Mouse (Mus musculus) heart, embryonic 14.5 days (tissue): ENCODE measurements around the gene Atp1b1. TPM values are rescaled to one million over a fixed set of nuclear protein-coding genes. Genes with fewer than 3 reads are reported as not detected.

ENCODE experiments used
- ATAC-seq: fragments of 200-750 bp; cut with Nextera tagmentation; 2 replicates; pipeline ENCODE4 v1.8.0; 2017; ENCODE audit warnings: low read depth, moderate TSS enrichment; ENCODE audit not compliant: insufficient number of reproducible peaks, insufficient read depth, low FRiP score
- H3K27ac ChIP-seq, 2 experiments: fragments of 200-500 bp in 1 of 2; fragments of 300-500 bp in 1 of 2; sonication (generic) in 1 of 2; replicated peaks in 1 of 2; 2 replicates each; pipeline ENCODE4 v1.5.1; 2012 to 2014; ENCODE audit warnings: low read depth in 2 of 2, low read length in 2 of 2, control low read depth in 1 of 2, mild to moderate bottlenecking in 1 of 2, mixed read lengths in 1 of 2; ENCODE audit not compliant: control insufficient read depth in 1 of 2, insufficient read depth in 1 of 2
- H3K27me3 ChIP-seq: fragments of 300-500 bp; sonication (generic); 2 replicates; pipeline ENCODE4 v1.6.1; 2014; ENCODE audit warnings: mild to moderate bottlenecking, low read length, control low read depth; ENCODE audit not compliant: control insufficient read depth, insufficient read depth
- H3K36me3 ChIP-seq: fragments of 300-500 bp; sonication (generic); 2 replicates; pipeline ENCODE4 v1.6.1; 2014; ENCODE audit warnings: mild to moderate bottlenecking, control low read depth, low read length, mixed read lengths; ENCODE audit not compliant: control insufficient read depth, insufficient read depth
- H3K4me1 ChIP-seq, 2 experiments: fragments of 200-500 bp in 1 of 2; fragments of 300-500 bp in 1 of 2; sonication (generic) in 1 of 2; 2 replicates each; pipeline ENCODE4 v1.6.1; 2012 to 2014; ENCODE audit warnings: low read length in 2 of 2, control low read depth in 1 of 2, mixed read lengths in 1 of 2; ENCODE audit not compliant: control insufficient read depth in 2 of 2, insufficient read depth in 2 of 2
- H3K4me2 ChIP-seq: fragments of 300-500 bp; sonication (generic); 2 replicates; pipeline ENCODE4 v1.6.1; 2014; ENCODE audit warnings: mild to moderate bottlenecking, low read length
- H3K4me3 ChIP-seq, 2 experiments: fragments of 200-500 bp in 1 of 2; fragments of 300-500 bp in 1 of 2; sonication (generic) in 1 of 2; 2 replicates each; pipeline ENCODE4 v1.5.1; 2012 to 2014; ENCODE audit warnings: low read length in 2 of 2, mild to moderate bottlenecking in 2 of 2, control low read depth in 1 of 2, low read depth in 1 of 2, moderate library complexity in 1 of 2; ENCODE audit not compliant: control insufficient read depth in 1 of 2, insufficient read depth in 1 of 2
- H3K9ac ChIP-seq: fragments of 300-500 bp; sonication (generic); 2 replicates; pipeline ENCODE4 v1.6.1; 2014; ENCODE audit warnings: mild to moderate bottlenecking, low read length
- H3K9me3 ChIP-seq: fragments of 300-500 bp; sonication (generic); 2 replicates; pipeline ENCODE4 v1.6.1; 2016; ENCODE audit warnings: low read length, control low read depth; ENCODE audit not compliant: control insufficient read depth
- WGBS: fragments of 180-500 bp; shearing (Covaris S2); extraction: QIAGEN DNeasy Blood & Tissue Kit; methylation state at CpG from one replicate; pipeline ENCODE4 v1.1.7; 2014; 5-methylcytosine and 5-hydroxymethylcytosine counted together
- polyA plus RNA-seq: library from polyadenylated mRNA; unstranded; fragments of >200 nt; fragmentation: Nextera tagmentation; extraction: Ambion mirVana; gene quantifications from 2 replicates; pipeline ENCODE4 v1.2.1, GENCODE M21; 2014

Gene Atp1b1
- polyA plus RNA-seq, 1 experiment from 2014 or later = 303 TPM

DNA sequence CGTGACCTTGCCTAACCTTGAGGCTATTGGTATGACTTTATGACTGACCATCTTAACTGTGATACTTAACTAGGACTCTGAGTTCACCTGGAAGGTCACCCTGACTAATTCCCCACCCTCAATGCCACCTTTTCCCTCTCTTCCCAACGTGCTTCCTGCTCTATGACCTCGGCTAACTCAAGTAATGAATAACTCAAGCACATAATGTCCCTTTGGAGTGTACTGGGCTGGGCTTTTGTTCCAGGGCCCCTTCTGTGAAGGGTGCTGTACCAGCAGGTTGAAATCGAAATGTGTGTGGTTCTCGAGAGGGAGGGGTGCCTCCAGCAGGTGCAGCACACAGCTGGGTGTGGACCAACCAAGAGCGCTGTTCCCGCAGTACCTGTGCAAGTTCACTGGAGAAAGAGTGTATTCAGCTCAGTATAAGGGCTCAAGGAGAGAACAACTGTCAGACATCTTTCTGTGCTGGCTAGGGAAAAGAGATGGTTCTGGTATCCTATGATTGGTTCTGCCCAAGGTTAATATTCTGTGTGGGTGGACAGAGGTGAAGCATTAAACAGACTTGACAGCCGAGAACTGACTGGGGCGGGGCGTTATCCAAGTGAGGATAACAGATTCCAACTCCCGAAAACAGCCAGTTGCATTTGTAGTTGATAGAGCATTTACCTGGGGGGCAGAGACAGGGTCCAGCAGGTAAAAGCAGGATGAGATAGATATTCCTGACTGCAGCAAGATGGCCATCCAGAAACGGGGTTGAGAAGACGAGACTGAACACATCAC, 3.0 kb upstream of the Atp1b1 start:
- no peaks in the 10 kb centered on the region for H3K36me3 ChIP-seq
- peaks cover 21 to 37% of the 10 kb centered on the region in 2 experiments for H3K4me1 ChIP-seq
- peak overlapping the region; percentile 12 to 14; a peak in 3 of 4 replicates for H3K4me3 ChIP-seq
- peak overlapping the region; percentile 55 for H3K4me2 ChIP-seq
- peak overlapping the region; percentile 86 to 89 for H3K27ac ChIP-seq
- 56% methylated on average over 13 of the region's 13 CpGs for WGBS
- ATAC-seq = no peak
- H3K9ac ChIP-seq = peak overlapping the region; percentile 57
- no peaks in the 10 kb centered on the region; the same call in 1 of the 2 replicates for H3K27me3 ChIP-seq
- H3K9me3 ChIP-seq = no peaks in the 10 kb centered on the region

DNA sequence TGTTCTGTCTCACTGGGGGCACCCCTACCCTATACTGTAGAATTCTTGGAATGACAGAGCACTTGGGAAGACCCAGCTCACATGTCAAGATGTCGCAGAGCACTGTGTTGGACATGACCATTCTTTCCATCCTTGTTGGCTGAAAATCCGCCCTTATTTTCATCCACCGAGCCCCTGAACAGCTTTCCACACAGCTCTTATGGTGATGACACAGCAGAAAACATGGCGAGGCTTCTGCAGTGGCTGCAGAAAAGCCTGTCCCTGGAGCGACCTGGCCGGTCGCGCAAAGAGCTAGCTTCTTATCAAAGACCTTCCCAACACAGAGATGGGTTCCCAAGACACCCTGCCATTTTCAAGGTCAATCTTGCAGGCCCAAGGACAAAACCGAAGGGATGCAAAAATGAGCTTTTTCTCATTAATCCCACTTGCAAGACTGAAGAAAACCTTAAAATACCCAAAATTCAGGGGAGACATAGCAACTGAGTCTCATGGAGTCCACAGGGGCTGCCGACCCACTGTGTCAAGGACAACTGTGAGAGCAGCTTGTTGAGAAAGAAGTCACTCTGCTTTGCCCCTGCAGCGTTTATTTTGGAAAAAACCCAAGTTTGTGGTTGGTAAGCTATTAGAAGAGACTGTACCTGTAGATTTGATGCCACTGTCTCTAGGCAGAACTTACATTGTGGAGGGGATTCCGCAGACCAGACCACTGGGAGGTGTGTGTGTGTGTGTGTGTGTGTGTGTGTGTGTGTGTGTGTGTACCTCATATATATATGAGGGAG, 1.2 kb upstream of the Atp1b1 start:
- H3K4me3 ChIP-seq = peak overlapping the region; percentile 69 to 92

DNA sequence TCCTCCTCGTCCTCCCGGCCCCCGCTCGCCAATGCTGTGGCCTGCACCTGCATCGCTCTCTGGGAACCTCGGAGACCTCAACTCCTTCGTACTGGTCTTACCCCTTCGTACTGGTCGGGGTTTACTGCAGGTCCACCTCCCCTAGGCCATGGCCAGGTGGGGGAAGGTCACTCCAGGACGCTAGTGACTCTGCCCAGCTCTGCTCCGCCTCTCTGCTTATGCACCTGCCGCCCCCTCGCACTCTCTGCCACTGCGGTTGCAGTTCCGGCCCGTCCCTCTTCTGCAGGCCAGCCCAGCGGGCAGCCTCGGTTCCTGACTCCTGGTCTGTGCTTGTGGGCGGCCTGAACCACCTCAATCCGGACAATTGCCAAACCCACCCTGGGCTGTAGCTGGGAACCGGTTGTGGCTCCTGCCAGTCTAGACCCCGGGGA, 481 bp upstream of the Atp1b1 start:
- peak; percentile 45 for ATAC-seq
- peak overlapping the region; percentile 92 to 97 for H3K27ac ChIP-seq
- no peaks in the 10 kb centered on the region for H3K9me3 ChIP-seq
- H3K9ac ChIP-seq = peak overlapping the region; percentile 99
- H3K4me3 ChIP-seq = peak overlapping the region; percentile 69 to 92
- H3K4me2 ChIP-seq = peak overlapping the region; percentile 80
- no peaks in the 10 kb centered on the region; the same call in 1 of the 2 replicates for H3K27me3 ChIP-seq
- peaks cover 6% of the 10 kb centered on the region for H3K36me3 ChIP-seq
- peaks cover 21 to 50% of the 10 kb centered on the region in 2 experiments for H3K4me1 ChIP-seq
- 2% methylated on average over 22 of the region's 22 CpGs for WGBS

More for the DNA sequence above, 1.2 kb upstream of the Atp1b1 start:
- H3K27me3 ChIP-seq = no peaks in the 10 kb centered on the region; the same call in 1 of the 2 replicates
- ATAC-seq = no peak
- 34% methylated on average over 12 of the region's 12 CpGs for WGBS
- 0 out of 2 replicates have a peak, but pooled peaks cover 2% of the 10 kb centered on the region for H3K36me3 ChIP-seq
- H3K4me1 ChIP-seq = peaks cover 21 to 45% of the 10 kb centered on the region in 2 experiments
- H3K9me3 ChIP-seq = no peaks in the 10 kb centered on the region
- peak overlapping the region; percentile 99 for H3K9ac ChIP-seq
- peak overlapping the region; percentile 92 to 97 for H3K27ac ChIP-seq
- H3K4me2 ChIP-seq = peak overlapping the region; percentile 80

DNA sequence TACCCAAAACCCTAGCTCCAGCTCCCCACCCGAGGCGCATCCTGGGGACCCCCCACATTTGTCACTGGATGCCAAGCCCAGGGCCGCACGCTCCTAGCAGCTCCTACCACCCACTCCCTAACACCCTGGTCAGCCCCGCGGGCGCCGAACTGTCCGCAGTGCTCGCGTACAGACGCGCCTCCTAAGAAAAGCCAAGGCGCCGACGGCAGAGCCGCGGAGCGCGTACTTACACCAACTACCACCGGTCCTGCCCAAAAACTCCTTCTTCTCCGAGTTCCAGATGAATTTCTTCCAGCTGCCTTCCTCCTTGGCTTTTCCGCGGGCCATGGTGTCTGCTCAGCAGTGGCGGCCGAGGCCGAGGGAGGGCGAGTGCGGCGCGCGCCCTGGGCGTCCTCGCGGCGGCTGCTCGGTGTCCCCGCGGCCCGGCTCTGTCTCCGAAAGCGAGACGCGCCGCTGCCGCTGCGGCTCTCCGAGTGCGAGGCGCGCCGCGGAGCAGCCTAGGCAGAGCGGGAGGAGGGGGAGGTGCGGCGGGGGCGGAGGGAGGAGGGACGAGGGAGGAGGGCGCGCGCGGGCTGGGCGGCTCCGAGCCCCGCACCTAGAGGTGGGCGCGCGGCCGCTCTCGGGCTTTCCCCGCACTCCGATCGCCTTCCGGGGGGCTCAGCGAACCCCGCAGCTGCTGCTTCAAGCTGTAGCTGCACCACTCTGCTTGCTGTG, 467 bp downstream of the Atp1b1 start:
- Histone ChIP-seq H3K27me3 (no peaks in the 10 kb centered on the region; the same call in 1 of the 2 replicates), H3K9ac (peak overlapping the region; percentile 99), H3K4me2 (peak overlapping the region; percentile 80), H3K27ac (peak overlapping the region; percentile 97 to 98), H3K9me3 (no peaks in the 10 kb centered on the region), H3K4me1 (peaks cover 28 to 60% of the 10 kb centered on the region in 2 experiments), H3K4me3 (peak overlapping the region; percentile 69 to 92), H3K36me3 (peaks cover 16% of the 10 kb centered on the region)
- under 1% methylated on average over 71 of the region's 76 CpGs for WGBS
- peak; percentile 71 for ATAC-seq

DNA sequence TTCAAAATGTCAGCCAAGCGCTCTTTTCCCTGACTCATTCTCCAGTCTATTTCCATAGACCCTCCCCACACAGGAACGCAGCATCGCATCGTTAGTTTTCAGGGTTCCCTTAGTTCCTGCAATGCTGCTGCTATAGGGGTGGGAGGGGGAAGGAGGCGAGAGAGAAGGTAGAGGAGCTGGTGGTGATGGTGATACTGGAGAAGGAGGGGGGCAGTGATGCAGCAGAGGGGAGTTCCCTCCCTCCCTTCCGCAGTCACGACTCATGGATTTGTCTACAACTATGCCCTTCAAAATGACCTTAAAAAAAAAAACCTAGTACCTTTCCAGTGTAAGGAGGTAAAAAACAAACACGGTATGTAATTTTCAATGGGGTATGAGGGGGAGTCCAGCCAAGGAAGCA, 1.4 kb downstream of the Atp1b1 start:
- peak overlapping the region; percentile 99 for H3K9ac ChIP-seq
- 6% methylated on average over 8 of the region's 8 CpGs for WGBS
- H3K4me2 ChIP-seq = peak overlapping the region; percentile 80
- peak overlapping the region; percentile 69 to 92 for H3K4me3 ChIP-seq
- H3K9me3 ChIP-seq = no peaks in the 10 kb centered on the region
- no peak for ATAC-seq
- peak overlapping the region; percentile 97 to 98 for H3K27ac ChIP-seq
- H3K4me1 ChIP-seq = peaks cover 31 to 60% of the 10 kb centered on the region in 2 experiments
- H3K27me3 ChIP-seq = no peaks in the 10 kb centered on the region; the same call in 1 of the 2 replicates
- peaks cover 25% of the 10 kb centered on the region for H3K36me3 ChIP-seq

DNA sequence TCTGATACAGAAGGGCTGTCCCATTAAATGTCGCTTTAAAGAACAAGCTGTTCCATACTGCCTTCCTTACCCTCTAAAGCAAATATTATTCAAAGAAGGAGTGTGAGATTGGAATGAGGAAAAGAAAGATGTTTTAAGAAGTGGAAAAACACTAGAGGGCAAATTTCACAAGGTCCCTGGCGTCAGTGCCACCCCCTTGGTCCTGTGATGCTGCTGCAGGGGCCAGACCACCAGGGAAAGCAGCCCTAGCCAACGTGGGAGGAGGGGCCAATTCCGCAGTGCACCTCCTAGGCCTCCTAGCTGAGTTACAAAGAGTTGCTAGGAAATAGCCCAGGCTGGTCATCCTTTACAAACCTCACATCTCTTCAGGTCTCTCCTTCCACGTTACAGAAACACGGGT, 2.1 kb downstream of the Atp1b1 start:
- Histone ChIP-seq H3K27ac (peak overlapping the region; percentile 97 to 98), H3K4me1 (peaks cover 28 to 60% of the 10 kb centered on the region in 2 experiments), H3K27me3 (no peaks in the 10 kb centered on the region; the same call in 1 of the 2 replicates), H3K4me2 (peak overlapping the region; percentile 80), H3K9ac (peak overlapping the region; percentile 99), H3K36me3 (peaks cover 32% of the 10 kb centered on the region), H3K9me3 (no peaks in the 10 kb centered on the region), H3K4me3 (peak overlapping the region; percentile 69 to 92)
- no peak for ATAC-seq
- WGBS = 12% methylated on average over 6 of the region's 6 CpGs

DNA sequence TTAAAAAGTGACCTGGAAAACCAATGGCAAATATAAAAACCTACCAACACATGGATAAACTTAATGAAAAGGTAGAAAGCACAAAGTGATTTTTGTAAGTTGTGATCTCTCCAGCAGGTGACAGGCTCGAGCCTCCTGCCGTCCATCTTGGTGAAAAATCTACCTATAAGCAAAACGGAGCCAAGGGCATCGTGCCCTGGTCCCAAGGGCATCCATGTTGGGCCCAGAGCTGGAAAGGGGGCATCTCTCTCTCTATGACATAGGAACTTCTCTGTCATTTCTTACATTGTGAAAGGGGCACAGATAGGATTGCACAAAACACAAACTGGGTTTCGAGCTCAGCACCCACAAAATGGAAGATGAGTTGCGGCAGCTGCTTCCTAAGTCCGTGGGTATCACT, 2.5 kb downstream of the Atp1b1 start:
- Histone ChIP-seq H3K4me3 (peak overlapping the region; percentile 69 to 92), H3K4me2 (peak overlapping the region; percentile 80), H3K36me3 (peaks cover 36% of the 10 kb centered on the region), H3K9ac (peak overlapping the region; percentile 99), H3K9me3 (no peaks in the 10 kb centered on the region), H3K27me3 (no peaks in the 10 kb centered on the region; the same call in 1 of the 2 replicates), H3K27ac (peak overlapping the region; percentile 97 to 98), H3K4me1 (peaks cover 26 to 60% of the 10 kb centered on the region in 2 experiments)
- WGBS = 34% methylated on average over 7 of the region's 7 CpGs
- no peak for ATAC-seq
